Mouse (Mus musculus) hematopoietic stem cell, adult 5-6 weeks (primary cell): ENCODE results near the gene Zfp385c. TPM values are rescaled to one million over a fixed set of nuclear protein-coding genes. Genes with fewer than 3 reads are reported as not detected.

Experiments used
- ATAC-seq, 2 experiments: fragments of 125-278 bp in 1 of 2; replicated peaks in 1 of 2; 2 replicates each; pipeline ENCODE4 v1.8.0; 2016 to 2017; ENCODE audit warnings: inconsistent platforms in 2 of 2, mild to moderate bottlenecking in 2 of 2, moderate number of reproducible peaks in 2 of 2, low read depth in 1 of 2, moderate TSS enrichment in 1 of 2; ENCODE audit not compliant: low FRiP score in 2 of 2, poor library complexity in 2 of 2, severe bottlenecking in 2 of 2, insufficient read depth in 1 of 2, low TSS enrichment in 1 of 2
- total RNA-seq: library from RNA; stranded (forward); fragments of 172-1452, 232-1000 nt; gene quantifications from 2 replicates; pipeline ENCODE4 v1.2.3, GENCODE M21; 2017

The Zfp385c gene
- total RNA-seq, 1 experiment from 2014 or later = 0.20 TPM

DNA sequence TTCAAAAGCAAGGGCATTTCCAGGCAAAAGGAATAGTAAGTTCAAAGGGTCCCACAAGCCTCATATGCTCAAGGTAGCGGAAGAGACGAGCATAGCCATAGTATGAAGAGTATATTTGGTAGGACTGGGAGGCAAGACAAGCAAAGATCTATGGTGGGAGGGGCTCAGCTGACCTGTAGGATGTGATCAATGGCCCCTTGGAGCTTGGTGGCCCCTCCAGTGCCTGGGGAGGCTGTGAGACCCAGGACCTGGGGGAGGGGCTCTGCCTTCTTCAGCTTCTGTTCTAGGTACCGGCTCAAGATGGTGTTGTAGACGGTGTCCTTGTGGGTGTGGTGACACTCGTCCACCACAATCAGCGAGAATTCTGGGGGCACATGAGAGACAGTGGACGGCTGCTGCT is 10.7 kb upstream of the Zfp385c start:
- ATAC-seq = no peak

DNA sequence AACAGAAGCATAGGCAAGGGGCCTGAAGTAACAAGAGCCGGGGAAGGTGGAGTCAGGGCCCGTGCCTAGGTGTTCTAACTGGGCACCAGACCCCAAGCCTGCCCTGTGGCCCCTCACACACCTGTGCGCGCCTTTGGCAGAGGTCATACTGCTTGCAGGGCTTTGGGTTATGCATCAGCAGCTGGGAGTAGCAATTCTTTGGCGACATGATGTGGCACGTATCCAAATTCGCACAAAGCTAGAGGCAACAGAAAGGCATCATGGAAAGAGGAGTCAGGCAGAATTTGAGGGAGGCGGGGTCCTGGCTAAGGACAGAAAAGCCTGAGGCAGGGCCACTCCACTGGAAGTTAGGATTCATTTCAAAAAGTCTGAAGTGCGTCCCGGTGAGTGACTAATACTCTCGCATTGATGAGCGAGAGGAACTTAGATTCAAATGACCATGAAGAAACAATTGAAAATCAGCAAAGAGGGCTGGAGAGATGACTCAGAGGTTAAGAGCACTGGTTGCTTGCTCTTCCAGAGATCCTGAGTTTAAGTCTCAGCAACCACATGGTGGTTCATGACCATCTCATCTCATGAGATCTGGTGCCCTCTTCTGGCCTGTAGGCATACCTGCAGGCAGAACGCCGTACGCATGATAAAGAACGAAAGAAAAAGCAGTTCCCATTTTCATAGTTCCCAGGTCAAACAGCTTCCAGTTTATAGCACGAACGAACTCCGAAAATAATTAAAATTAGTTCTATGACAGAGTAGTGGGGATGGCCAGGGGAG is 10.0 kb upstream of the Zfp385c start:
- peak; percentile 47 to 63; a peak in 2 of 4 replicates for ATAC-seq

DNA sequence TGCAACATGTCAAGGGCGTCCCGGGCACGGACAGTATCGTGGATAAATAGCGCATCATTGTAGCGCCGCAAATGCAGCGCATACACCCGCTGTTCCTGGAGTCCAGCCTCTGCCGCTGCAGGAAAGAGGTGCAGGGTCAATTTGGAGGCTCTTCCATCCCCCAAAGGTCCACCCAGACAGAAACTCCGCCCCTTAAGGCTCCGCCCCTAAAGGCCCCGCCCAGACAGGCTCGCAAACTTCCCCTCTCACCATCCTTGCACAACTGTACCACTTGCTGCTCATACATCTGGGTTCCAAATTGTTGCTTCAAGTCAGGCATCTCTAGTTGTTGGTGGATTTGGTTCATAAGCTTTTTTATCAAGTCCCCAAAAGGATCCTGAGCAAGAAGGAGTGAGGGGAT is 9.0 kb upstream of the Zfp385c start:
- peak; percentile 42 to 44; a peak in 2 of 4 replicates for ATAC-seq

DNA sequence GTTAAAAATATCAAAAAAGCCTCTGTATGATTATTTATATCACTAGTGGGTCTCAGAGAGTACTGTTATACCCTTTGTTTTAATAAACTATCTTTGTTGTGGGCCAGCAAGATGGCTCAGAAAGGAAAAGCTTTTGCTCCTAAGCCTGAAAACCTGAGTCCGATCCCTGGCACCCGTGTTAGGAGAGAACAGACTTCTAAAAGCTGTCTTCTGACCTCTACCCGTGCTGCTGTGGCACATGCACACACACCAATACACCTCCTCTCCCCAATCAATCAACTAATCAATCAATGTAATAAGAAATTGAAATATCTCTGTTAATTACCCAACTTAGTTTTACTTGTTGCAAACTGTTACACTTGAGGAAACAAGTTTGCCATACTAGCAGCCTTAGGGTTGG is 8.5 kb upstream of the Zfp385c start:
- no peak for ATAC-seq

DNA sequence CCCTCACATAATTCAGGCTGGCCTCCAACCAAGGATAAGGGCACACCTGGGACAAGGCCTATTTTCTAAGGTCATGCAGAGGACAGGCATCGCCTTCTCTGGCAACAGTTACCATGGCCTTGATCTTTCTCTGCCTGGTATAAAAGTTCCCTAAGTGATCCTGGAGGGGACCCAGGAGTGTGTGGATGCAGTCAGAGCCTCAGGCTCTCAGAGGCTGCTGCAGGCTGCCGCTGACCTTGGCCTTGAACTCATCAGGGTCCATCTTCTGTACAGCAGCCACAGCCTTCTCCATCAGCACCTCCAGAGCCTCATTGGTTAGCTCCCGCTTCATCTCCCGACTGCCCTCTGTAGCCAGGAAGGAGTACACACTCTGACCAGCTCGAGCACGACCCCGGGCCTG is 5.7 kb upstream of the Zfp385c start:
- ATAC-seq = no peak

DNA sequence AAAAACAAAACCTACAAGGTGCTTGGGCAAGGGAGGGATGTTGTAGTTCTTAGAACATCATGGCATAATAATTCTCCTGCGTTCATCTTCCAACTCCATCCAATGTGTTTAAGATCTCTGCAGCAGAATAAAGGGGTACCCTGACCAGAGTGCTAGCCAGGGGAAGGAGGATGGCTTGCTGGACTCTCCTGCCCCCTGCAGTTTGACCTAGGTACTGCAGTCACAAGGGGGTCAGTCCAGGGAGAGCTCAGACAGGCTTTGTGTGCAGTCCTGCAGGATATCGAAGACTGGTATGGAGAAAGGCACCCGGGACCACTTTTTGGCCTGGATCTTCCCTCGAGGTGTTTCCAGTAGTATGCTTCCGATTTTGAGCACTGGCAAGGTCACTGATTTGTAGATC is 2.7 kb upstream of the Zfp385c start:
- peak; percentile 40 to 78; a peak in 3 of 4 replicates for ATAC-seq

DNA sequence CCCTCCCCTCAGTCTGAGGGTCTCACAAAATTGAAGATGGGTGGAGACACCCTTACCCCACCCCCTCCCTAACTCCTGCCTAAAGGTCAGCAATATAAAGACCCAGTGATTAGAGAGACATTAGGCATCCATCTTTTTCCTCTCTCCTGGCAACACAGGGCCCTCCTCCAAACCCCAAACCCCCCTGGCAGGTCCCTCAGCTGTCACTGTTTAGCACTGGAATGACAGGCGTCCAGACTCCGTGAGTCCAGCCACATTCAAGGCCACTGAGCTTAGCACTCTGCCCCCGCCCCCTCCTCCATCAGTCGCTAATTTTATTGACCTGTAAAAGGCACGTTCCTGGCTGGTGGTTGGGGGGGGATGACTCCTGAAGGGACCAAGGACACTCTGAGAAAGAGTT is 899 bp upstream of the Zfp385c start:
- ATAC-seq = no peak

DNA sequence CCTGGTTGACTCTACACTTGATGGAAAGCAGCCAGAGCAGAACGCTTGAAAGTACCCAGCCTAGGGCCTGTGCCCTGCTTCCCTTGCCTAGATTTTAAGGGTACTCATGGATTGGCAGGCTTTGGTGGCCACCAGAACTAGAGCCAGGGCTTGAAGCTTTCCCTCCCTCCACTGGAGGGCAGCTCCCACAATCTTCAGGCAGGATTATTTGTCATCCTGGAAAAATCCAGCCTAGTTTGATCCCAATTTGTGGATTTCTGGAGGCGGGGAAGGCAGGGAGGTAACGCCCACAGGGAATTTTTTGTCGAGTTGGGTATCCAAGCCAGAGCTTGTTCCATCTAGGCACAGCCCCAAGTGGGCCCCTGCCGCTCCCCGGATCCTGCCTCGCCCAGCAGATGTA is 1.9 kb downstream of the Zfp385c start:
- ATAC-seq = no peak

DNA sequence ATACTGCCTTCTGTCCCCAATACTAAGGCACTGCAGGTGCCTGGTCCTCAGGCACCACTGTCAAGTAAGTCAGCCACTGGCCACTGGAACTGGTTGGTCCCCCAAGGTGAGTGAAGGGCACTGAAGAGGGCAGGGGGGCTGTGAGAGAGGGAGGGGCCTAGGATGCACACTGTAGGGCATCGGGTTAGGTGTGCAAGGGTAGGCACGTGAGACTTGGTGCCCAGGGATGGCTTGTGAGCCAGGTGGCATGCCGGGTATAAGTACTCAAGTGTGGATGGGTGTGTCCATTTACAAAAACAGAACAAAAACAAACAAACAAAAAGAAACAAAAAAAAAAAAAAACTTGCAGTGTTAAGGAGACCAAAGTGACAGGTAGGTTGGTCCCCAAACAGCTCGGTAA is 3.8 kb downstream of the Zfp385c start:
- no peak for ATAC-seq

DNA sequence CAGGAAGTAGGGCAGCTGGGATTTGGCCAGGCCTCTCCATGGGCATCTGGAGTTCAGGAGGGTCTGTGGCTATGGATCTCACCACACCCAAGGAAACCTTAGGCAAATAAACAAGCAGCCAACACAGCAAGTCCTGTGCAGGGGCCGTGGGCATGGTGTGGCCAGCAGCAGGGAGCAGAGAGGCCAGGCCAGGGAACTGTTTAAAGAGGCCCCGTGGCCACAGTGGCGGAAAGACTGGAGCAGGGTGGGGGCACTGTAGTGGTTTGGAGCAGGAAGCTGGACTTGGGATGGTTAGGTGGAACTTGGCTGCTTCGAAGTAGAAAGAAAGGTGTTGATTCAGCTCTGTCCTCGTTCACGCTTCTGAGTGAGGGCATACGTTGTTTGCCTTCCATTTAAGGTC is 5.0 kb downstream of the Zfp385c start:
- no peak for ATAC-seq

DNA sequence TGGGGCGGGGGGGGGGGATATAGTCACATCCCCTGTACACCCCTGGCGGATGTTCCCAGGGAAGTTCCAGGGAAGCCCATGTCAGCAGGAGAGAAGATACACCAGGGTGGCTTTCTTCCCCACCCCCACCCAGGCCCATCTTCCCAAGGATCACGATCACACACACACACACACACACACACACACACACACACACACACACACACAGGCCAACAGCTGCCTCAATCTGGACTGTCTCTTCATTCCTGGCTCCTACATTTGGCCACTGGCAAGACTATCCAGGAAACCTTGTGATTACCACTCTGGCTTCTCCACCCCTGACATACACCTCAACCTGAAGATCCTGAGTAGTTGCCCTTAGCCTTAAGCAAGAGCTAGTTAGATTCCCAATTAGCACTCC is 6.9 kb downstream of the Zfp385c start:
- no peak for ATAC-seq

DNA sequence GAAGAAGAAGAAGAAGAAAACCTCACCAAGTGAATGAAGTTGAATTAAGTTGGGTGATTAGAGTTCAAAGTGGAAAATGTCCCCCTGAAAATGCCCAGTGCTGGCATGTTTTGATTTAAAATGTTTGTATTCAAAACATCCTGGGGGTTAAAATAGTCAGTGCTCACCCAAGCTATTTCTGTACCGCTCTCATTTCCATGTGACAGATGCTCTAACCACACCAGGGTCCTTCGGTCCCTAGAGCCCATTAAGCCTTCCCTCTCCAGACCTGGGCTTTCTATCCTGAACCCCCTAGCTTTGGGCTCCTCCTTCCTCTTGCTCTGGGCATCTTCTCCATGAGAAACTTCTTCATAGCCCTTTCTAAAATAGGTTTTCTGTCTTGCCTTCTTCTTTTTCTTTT is 8.2 kb downstream of the Zfp385c start:
- ATAC-seq = no peak

DNA sequence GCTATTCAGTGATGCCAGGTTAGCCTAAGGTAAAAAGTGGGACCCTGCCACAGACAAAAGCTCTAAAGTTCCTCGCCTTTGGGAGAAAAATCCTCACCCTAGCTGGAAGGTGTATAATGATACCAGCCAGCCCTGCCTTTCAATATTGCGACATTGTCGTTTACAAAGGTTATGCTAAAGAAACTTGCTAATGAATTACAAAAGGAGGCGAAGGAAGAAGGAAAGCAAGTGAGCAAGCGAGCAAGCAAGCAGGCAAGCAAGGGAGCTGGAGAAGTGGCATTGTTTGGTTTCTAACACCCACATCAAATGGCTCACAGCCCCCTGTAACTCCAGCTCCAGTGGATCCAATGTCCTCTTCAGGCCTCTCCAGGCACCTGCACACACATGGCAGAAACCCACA is 9.7 kb downstream of the Zfp385c start:
- ATAC-seq = no peak

DNA sequence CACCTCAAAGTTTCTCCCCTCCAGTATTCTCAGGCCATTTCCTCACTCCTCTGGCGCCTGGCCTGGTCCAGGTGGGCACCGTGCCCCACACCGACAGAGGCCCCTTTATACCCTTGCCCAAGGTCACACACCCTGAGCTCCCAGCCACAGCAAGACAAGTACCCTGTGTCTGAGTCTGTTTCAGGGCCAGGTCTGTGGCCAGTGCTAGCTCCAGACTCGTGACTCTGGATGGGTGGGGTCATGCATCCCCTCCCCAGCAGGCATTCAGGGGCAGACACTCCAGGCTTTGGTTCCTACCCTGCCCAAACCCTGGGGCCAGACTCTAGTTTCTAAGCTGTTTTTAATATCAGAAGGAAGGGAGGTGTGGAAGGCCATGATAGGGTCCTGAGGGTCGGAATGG is 10.4 kb downstream of the Zfp385c start:
- ATAC-seq = no peak

DNA sequence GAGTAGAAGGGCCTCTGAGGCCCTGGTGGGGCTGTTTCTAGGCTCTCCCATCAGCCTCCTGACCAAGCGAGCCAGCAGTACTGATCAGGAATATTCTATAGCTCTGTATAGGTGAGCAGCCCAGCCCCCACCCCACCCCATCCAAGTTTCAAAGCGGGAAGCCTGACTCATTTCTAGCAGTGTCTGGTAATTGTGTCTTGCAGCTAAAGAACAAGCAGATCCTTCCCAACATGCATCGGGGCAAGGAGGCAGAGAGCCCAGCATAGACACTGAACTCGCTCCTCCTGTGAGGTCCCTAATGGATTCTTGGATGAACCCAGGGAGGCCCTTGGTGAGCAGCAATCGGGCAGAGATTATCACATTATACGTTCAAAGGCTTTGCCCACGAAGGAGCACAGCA is 14.4 kb downstream of the Zfp385c start:
- ATAC-seq = no peak

DNA sequence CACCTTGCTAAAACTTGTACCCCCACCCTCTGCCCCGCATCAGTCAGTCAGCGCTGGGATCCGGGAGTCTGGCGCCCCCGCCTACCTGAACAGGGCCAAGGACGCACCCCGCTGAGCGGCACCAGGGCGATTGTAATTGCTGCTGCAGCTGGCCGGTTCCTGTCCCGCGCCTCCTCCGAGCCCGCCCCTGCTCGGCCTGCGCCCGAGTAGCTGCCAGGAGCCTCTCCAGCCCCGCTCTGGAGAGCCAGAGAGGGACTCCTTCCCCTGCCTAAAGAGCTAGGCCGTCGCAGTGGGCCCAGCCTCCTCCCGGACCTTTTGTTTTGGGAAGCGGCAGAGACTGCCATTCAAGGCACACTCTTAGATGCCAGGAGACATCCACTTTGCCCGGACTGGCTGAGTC is 19.1 kb downstream of the Zfp385c start:
- ATAC-seq = peak in 1 of 2 experiments; percentile 29; a peak in 1 of 4 replicates

DNA sequence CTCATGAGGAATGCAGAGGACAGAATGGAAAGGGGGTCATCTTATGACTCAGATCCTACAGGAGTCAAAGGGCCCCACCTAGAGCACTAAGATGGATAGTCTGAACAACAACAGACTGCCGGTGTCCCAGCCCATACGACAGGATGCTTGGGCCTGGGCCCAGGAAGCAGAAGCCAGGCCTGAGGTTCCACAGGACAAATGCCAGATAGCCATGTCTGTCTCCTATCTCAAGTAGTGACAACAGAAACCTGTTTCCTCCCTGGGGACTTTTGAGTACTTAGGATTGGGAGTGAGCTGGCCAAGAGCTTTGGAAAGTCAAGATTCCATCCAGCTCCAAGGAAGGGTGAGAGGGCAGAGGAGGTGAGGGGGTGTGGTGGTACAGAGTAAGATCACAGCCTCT is 20.3 kb downstream of the Zfp385c start:
- no peak for ATAC-seq

DNA sequence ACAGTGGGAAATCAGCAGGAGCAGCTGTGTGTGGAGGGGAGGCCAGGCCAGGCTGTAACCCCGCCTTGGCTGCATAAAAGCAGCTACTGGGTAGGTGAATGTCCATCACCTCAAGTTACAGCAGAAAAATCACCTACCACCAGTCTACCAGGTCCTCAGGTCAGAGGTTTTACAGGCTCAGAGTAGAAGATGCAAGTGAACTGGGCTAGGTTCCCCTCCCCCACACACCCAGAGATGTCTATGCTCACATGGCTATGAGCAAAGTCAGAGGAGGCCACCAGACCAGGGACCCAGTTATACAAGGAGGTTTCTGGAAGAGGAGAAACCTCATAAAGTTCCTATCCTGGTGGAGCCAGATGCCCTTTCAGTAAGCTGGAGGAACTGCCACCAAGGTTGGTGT is 21.2 kb downstream of the Zfp385c start:
- ATAC-seq = no peak

DNA sequence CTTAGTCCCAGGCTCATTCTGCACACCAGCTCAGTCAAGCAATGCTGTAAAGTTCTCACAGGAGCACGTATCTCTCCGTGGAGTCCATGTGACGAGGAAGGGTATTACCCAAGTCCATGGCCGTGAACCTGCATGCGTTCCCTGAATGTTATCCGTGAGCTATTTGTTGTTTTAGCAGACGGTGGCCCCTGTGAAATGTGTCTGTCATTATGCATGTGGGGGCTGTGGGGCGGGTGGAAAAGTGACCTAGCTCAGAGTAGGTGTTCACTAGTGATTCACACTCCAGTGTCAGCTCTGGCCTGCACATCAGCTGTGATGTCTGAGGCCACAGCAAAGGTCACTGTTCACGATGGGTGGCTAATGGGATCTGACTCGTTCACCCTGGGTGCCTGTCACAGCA is 32.4 kb downstream of the Zfp385c start:
- no peak for ATAC-seq
